Mouse (Mus musculus): ENCODE measurements around the gene Scarb2. TPM values are rescaled to one million over a fixed set of nuclear protein-coding genes. Genes with fewer than 3 reads are reported as not detected.
"Not testable (repeated sequence)": the region's sequence is repeated elsewhere in the genome, so short reads cannot be mapped to it uniquely, and the experiment has no call there.

Scarb2 gene
- total RNA-seq (2021): 10 to 100 TPM; 90.2 to 96.8 TPM
- long read RNA-seq, experiment 1, full-length matches to known transcripts: 58 of 68 reads
- long read RNA-seq, experiment 1, partial matches to known transcripts: 5 of 68 reads
- long read RNA-seq, experiment 1, other reads (novel, unspliced or antisense): 5 of 68 reads
- long read RNA-seq, experiment 2, full-length matches to known transcripts: 80 of 92 reads
- long read RNA-seq, experiment 2, partial matches to known transcripts: 5 of 92 reads
- long read RNA-seq, experiment 2, other reads (novel, unspliced or antisense): 7 of 92 reads

- no peak for DNase-seq (ENCODE audit: low spot score in 2 of 2)
Observed at GRCm38 (mm10) chr5:92506733-92507132, at the start of gene Scarb2. Scarb2 (minus strand) TSS chr5:92506833.

GRCm38 (mm10) chr5:92555905-92556304, 49.3 kb upstream of the Scarb2 start:
- DNase-seq (ENCODE audit: low spot score in 2 of 2): no peak

GRCm38 (mm10) chr5:92554891-92555511, 48.4 kb upstream of the Scarb2 start, which contains the start of gene Fam47e:
Fam47e (plus strand) TSS chr5:92555069.
- DNase-seq (ENCODE audit: low spot score in 2 of 2): no peak

- no peak for DNase-seq (ENCODE audit: low spot score in 2 of 2)
Observed at GRCm38 (mm10) chr5:92554443-92554842, 47.8 kb upstream of the Scarb2 start.

- no peak for DNase-seq (ENCODE audit: low spot score in 2 of 2)
Observed at GRCm38 (mm10) chr5:92553939-92554338, 47.3 kb upstream of the Scarb2 start.

- DNase-seq (ENCODE audit: low spot score in 2 of 2): no peak
Observed at GRCm38 (mm10) chr5:92552611-92553010, 46.0 kb upstream of the Scarb2 start.

GRCm38 (mm10) chr5:92539698-92540097, 33.1 kb upstream of the Scarb2 start:
- DNase-seq (ENCODE audit: low spot score in 2 of 2): no peak

- DNase-seq (ENCODE audit: low spot score in 2 of 2): no peak
Observed at GRCm38 (mm10) chr5:92524821-92525258, 18.2 kb upstream of the Scarb2 start.

- DNase-seq (ENCODE audit: low spot score in 2 of 2): not testable (repeated sequence)
Observed at GRCm38 (mm10) chr5:92521131-92521530, 14.5 kb upstream of the Scarb2 start.

GRCm38 (mm10) chr5:92512066-92512465, 5.4 kb upstream of the Scarb2 start:
- DNase-seq (ENCODE audit: low spot score in 2 of 2): no peak

GRCm38 (mm10) chr5:92511256-92511655, 4.6 kb upstream of the Scarb2 start:
- no peak for DNase-seq (ENCODE audit: low spot score in 2 of 2)

- DNase-seq (ENCODE audit: low spot score in 2 of 2): no peak
Observed at GRCm38 (mm10) chr5:92508853-92509252, 2.2 kb upstream of the Scarb2 start.

GRCm38 (mm10) chr5:92506301-92506729, 318 bp downstream of the Scarb2 start:
- DNase-seq (ENCODE audit: low spot score in 2 of 2): peak in 1 of 2 experiments; percentile 15

GRCm38 (mm10) chr5:92505402-92505865, 1.2 kb downstream of the Scarb2 start:
- DNase-seq (ENCODE audit: low spot score in 2 of 2): peak; percentile 95 to 97

- peak in 1 of 2 experiments; percentile 35 for DNase-seq (ENCODE audit: low spot score in 2 of 2)
Observed at GRCm38 (mm10) chr5:92504676-92505400, 1.8 kb downstream of the Scarb2 start.

- DNase-seq (ENCODE audit: low spot score in 2 of 2): no peak
Observed at GRCm38 (mm10) chr5:92503856-92504618, 2.6 kb downstream of the Scarb2 start.

GRCm38 (mm10) chr5:92503356-92503847, 3.2 kb downstream of the Scarb2 start:
- no peak for DNase-seq (ENCODE audit: low spot score in 2 of 2)

GRCm38 (mm10) chr5:92499378-92499777, 7.3 kb downstream of the Scarb2 start:
- no peak for DNase-seq (ENCODE audit: low spot score in 2 of 2)

GRCm38 (mm10) chr5:92498661-92499060, 8.0 kb downstream of the Scarb2 start:
- DNase-seq (ENCODE audit: low spot score in 2 of 2): peak in 1 of 2 experiments; percentile 66

GRCm38 (mm10) chr5:92498225-92498624, 8.4 kb downstream of the Scarb2 start:
- no peak for DNase-seq (ENCODE audit: low spot score in 2 of 2)

Measured in gastrocnemius, postnatal 4 days (tissue).